Mouse (Mus musculus) gastrocnemius, adult 8-10 months (tissue): ENCODE measurements around the gene Ern2. TPM values are rescaled to one million over a fixed set of nuclear protein-coding genes. Genes with fewer than 3 reads are reported as not detected.

Experiments
- DNase-seq, 2 experiments: peaks; one replicate each; pipeline ENCODE4 v3.0.0; 2022; ENCODE audit warnings: low spot score in 2 of 2
- total RNA-seq, 4 experiments: library from RNA; stranded (reverse); gene quantifications; 2 replicates each; pipeline ENCODE4 v1.2.4; 2022

Gene Ern2
- total RNA-seq = not detected

GRCm38 (mm10) chr7:122186043-122186442 lies at the start of gene Ern2:
Gene Ern2 (minus strand): TSS chr7:122186207.
- DNase-seq = no peak

- no peak for DNase-seq
Observed at GRCm38 (mm10) chr7:122230866-122231265, 44.9 kb upstream of the Ern2 start.

GRCm38 (mm10) chr7:122229916-122230315 lies 43.9 kb upstream of the Ern2 start:
- DNase-seq = no peak

GRCm38 (mm10) chr7:122229306-122229705 lies 43.3 kb upstream of the Ern2 start:
- no peak for DNase-seq

- no peak for DNase-seq
Observed at GRCm38 (mm10) chr7:122226744-122227143, 40.7 kb upstream of the Ern2 start.

GRCm38 (mm10) chr7:122226020-122226742 lies 40.2 kb upstream of the Ern2 start:
- DNase-seq = no peak

GRCm38 (mm10) chr7:122219315-122219801 lies 33.4 kb upstream of the Ern2 start, which contains the start of gene Chp2:
Gene Chp2 (plus strand): TSS chr7:122219496.
- peak in 1 of 2 experiments; percentile 6 for DNase-seq

- no peak for DNase-seq
Observed at GRCm38 (mm10) chr7:122208276-122209021, 22.4 kb upstream of the Ern2 start.

- DNase-seq = no peak
Observed at GRCm38 (mm10) chr7:122206121-122206520, 20.1 kb upstream of the Ern2 start.

- no peak for DNase-seq
Observed at GRCm38 (mm10) chr7:122203936-122204335, 17.9 kb upstream of the Ern2 start.

GRCm38 (mm10) chr7:122199296-122199695 lies 13.3 kb upstream of the Ern2 start:
- DNase-seq = no peak

- no peak for DNase-seq
Observed at GRCm38 (mm10) chr7:122197306-122197705, 11.3 kb upstream of the Ern2 start.

GRCm38 (mm10) chr7:122196771-122197170 lies 10.8 kb upstream of the Ern2 start:
- no peak for DNase-seq

- DNase-seq = no peak
Observed at GRCm38 (mm10) chr7:122193919-122194318, 7.9 kb upstream of the Ern2 start.

- no peak for DNase-seq
Observed at GRCm38 (mm10) chr7:122191097-122191496, 5.1 kb upstream of the Ern2 start.

GRCm38 (mm10) chr7:122189484-122189883 lies 3.5 kb upstream of the Ern2 start:
- no peak for DNase-seq

- DNase-seq = no peak
Observed at GRCm38 (mm10) chr7:122184569-122184968, 1.4 kb downstream of the Ern2 start.

- no peak for DNase-seq
Observed at GRCm38 (mm10) chr7:122180720-122181119, 5.3 kb downstream of the Ern2 start.

GRCm38 (mm10) chr7:122171613-122172012 lies 14.4 kb downstream of the Ern2 start:
- DNase-seq = no peak

GRCm38 (mm10) chr7:122170705-122171104 lies 15.3 kb downstream of the Ern2 start:
- DNase-seq = no peak

- no peak for DNase-seq
Observed at GRCm38 (mm10) chr7:122167203-122167602, 18.8 kb downstream of the Ern2 start.

GRCm38 (mm10) chr7:122163766-122164165 lies 22.2 kb downstream of the Ern2 start:
- no peak for DNase-seq

GRCm38 (mm10) chr7:122160037-122160436 lies 26.0 kb downstream of the Ern2 start:
- no peak for DNase-seq
